Mouse (Mus musculus) bone marrow, adult 2 months (tissue): ENCODE measurements around the gene Nipal1.

ENCODE experiments used
- CTCF ChIP-seq: fragments of 200-500 bp; IDR thresholded peaks from 2 replicates; pipeline ENCODE4 v1.5.1; 2011; ENCODE audit warnings: low read length, control low read depth; ENCODE audit not compliant: control insufficient read depth, insufficient read depth
- POLR2A ChIP-seq: fragments of 200-500 bp; IDR thresholded peaks from 2 replicates; pipeline ENCODE4 v1.6.1; 2011; ENCODE audit warnings: low read depth, mild to moderate bottlenecking, control low read depth, low read length, borderline replicate concordance; ENCODE audit not compliant: control insufficient read depth

GRCm38 (mm10) chr5:72658375-72658774 is 10.8 kb downstream of the Nipal1 start:
- TF ChIP-seq POLR2A (no peak), CTCF (no peak)
